Mouse (Mus musculus) colon, adult 2 months (tissue): ENCODE results near the gene Tmem30a. TPM values are rescaled to one million over a fixed set of nuclear protein-coding genes. Genes with fewer than 3 reads are reported as not detected.

Experiments
- polyA plus RNA-seq: library from polyadenylated mRNA; depleted of rRNA; stranded (reverse); fragments of >200 nt; gene quantifications from 2 replicates; pipeline ENCODE4 v1.2.3, GENCODE M21; 2012; rRNA removed

Gene Tmem30a
- polyA plus RNA-seq = 46.5 and 53.1 TPM in 2 replicates

GRCm38 (mm10) chr9:79792841-79793835, at the start of gene Tmem30a:
Tmem30a (minus strand) TSS chr9:79793507.

GRCm38 (mm10) chr9:79759385-79760005, 33.8 kb downstream of the Tmem30a start, which contains the start of gene Cox7a2:
Cox7a2 (minus strand) TSS chr9:79759878.

Other genes with a start within 250 kb of the Tmem30a start
- 32.8 and 35.6 TPM in 2 replicates for gene Col12a1, start 74.7 kb downstream of the Tmem30a start, polyA plus RNA-seq
- 136 and 199 TPM in 2 replicates for gene Cox7a2, start 33.6 kb downstream of the Tmem30a start, polyA plus RNA-seq
- 2.8 and 3.2 TPM in 2 replicates for gene Filip1, start 219.3 kb upstream of the Tmem30a start, polyA plus RNA-seq